Mouse (Mus musculus): ENCODE measurements at regions not wholly inside any gene's neighbourhood (a gene's known extent, or its start where the extent isn't known, plus 50 kb on each side); places are given as distances from the start of the nearest gene placed in this dataset.

GRCm38 (mm10) chr4:95105424-95105823 lies 53.4 kb upstream of the Jun start:
- no peak for DNase-seq (ENCODE audit: low spot score)

- DNase-seq (ENCODE audit: low spot score): no peak
These were observed 54.1 kb upstream of the Jun start for GRCm38 (mm10) chr4:95105926-95106622.

GRCm38 (mm10) chr4:95106881-95107665 lies 55.1 kb upstream of the Jun start:
- no peak for DNase-seq (ENCODE audit: low spot score)

- no peak for DNase-seq (ENCODE audit: low spot score)
These were observed 56.8 kb upstream of the Jun start for GRCm38 (mm10) chr4:95108811-95109210.

GRCm38 (mm10) chr4:95110828-95111227 lies 58.8 kb upstream of the Jun start:
- DNase-seq (ENCODE audit: low spot score): no peak

GRCm38 (mm10) chr4:95117158-95117681 lies 65.2 kb upstream of the Jun start:
- peak; percentile 47 for DNase-seq (ENCODE audit: low spot score)

- no peak for DNase-seq (ENCODE audit: low spot score)
These were observed 68.9 kb upstream of the Jun start for GRCm38 (mm10) chr4:95120876-95121275.

- DNase-seq (ENCODE audit: low spot score): no peak
These were observed 73.3 kb upstream of the Jun start for GRCm38 (mm10) chr4:95125346-95125745.

GRCm38 (mm10) chr4:95127970-95128369 lies 75.9 kb upstream of the Jun start:
- DNase-seq (ENCODE audit: low spot score): no peak

- DNase-seq (ENCODE audit: low spot score): no peak
These were observed 81.8 kb upstream of the Jun start for GRCm38 (mm10) chr4:95133815-95134214.

GRCm38 (mm10) chr4:95134611-95135010 lies 82.6 kb upstream of the Jun start:
- DNase-seq (ENCODE audit: low spot score): no peak

- no peak for DNase-seq (ENCODE audit: low spot score)
These were observed 85.6 kb upstream of the Jun start for GRCm38 (mm10) chr4:95137413-95138143.

GRCm38 (mm10) chr4:95138676-95139075 lies 86.7 kb upstream of the Jun start:
- no peak for DNase-seq (ENCODE audit: low spot score)

GRCm38 (mm10) chr4:95141253-95141652 lies 89.2 kb upstream of the Jun start:
- no peak for DNase-seq (ENCODE audit: low spot score)

GRCm38 (mm10) chr4:95143130-95143529 lies 91.1 kb upstream of the Jun start:
- DNase-seq (ENCODE audit: low spot score): no peak

GRCm38 (mm10) chr4:95143668-95144067 lies 91.6 kb upstream of the Jun start:
- DNase-seq (ENCODE audit: low spot score): no peak

GRCm38 (mm10) chr4:95144440-95144839 lies 92.4 kb upstream of the Jun start:
- DNase-seq (ENCODE audit: low spot score): no peak

GRCm38 (mm10) chr4:95146268-95146667 lies 94.2 kb upstream of the Jun start:
- no peak for DNase-seq (ENCODE audit: low spot score)

- DNase-seq (ENCODE audit: low spot score): no peak
These were observed 96.6 kb upstream of the Jun start for GRCm38 (mm10) chr4:95148665-95149064.

GRCm38 (mm10) chr4:95151678-95152077 lies 99.7 kb upstream of the Jun start:
- no peak for DNase-seq (ENCODE audit: low spot score)

GRCm38 (mm10) chr4:95152431-95153115 lies 100.6 kb upstream of the Jun start:
- no peak for DNase-seq (ENCODE audit: low spot score)

GRCm38 (mm10) chr4:95153737-95154287 lies 101.8 kb upstream of the Jun start:
- DNase-seq (ENCODE audit: low spot score): peak; percentile 53

All from testis, postnatal 10 days (tissue).